Mouse (Mus musculus): ENCODE measurements at regions not wholly inside any gene's neighbourhood (a gene's known extent, or its start where the extent isn't known, plus 50 kb on each side); places are given as distances from the start of the nearest gene placed in this dataset.

DNA sequence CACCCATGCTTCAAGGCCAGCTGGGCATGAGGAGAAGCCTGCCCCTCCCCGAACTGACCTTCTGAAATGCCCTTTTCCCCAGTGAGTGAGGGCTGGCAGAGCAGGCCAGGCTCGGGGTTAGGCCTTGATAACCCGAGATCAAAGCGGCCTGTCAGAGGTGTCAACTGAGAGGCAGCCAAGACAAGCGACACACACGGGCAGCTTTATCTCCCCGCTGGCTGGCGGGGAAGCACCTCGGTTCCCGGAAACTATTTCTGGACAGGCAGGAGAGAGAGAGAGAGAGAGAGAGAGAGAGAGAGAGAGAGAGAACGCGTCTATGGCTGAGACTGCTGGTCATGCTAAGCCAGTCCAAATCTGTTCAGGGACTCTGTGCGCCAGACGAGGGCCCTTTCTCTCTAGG is 95.3 kb upstream of the Tbx3 start:
- TF ChIP-seq CTCF (IDR thresholded peaks at IDR 0.05) (no peak), EP300 (IDR thresholded peaks at IDR 0.05) (no peak)

Data from lung, postnatal 0 days (tissue).